Mouse (Mus musculus) heart, postnatal 14 days (tissue): Measurements from ENCODE around the gene Snrpa. TPM values are rescaled to one million over a fixed set of nuclear protein-coding genes. Genes with fewer than 3 reads are reported as not detected.

Experiments used
- DNase-seq, 2 experiments: peaks; one replicate each; pipeline ENCODE4 v3.0.0; 2021 to 2022
- intact Hi-C: fragments of 180-260 bp; cut with DNase I; formaldehyde crosslinking; loops from one replicate; pipeline ENCODE4 v1.15.1; 2025
- total RNA-seq, 2 experiments: library from RNA; stranded (reverse); gene quantifications; 2 replicates each; pipeline ENCODE4 v1.2.3; 2021

Gene Snrpa
- total RNA-seq, 2 experiments from 2014 or later = 38.9 to 47.7 TPM

GRCm38 (mm10) chr7:27170981-27171380, 25.1 kb downstream of the Snrpa start:
- intact Hi-C loops = no loop called here
- no peak for DNase-seq

- intact Hi-C loops = loop anchor here (10.0 kb wide), 1 partner anchor 316 kb away; the partner anchor contains the start of gene Sertad1
- DNase-seq = no peak
These were observed 27.7 kb downstream of the Snrpa start for GRCm38 (mm10) chr7:27168371-27168770.

DNA sequence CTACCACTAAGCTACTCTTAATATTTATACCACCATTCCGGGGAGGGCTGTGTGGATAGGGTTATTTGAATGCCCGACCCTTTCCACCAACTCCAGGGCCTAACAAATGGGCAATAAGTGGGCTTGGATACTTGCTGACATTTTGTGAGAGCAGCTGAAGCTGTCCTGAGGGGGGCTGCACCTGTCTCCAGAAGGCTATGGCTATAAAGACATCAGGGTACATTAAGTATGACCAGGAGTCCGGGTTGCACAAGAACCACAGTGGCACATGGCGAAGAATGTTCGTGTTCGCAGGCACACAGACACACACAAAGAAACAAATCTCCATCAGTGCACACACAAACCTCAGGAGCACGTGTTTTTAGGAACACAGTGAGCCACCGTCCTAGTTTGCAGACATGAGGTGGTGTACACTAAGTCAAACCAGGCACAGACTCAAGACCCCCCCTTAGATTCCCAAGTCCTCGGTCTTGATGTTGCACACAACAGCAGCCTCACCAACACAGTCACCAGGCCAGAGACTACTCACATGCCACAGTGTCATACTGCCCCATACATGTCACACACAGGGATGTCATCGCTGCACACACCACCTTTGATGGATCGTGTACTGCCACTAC, 28.5 kb downstream of the Snrpa start:
- no peak for DNase-seq
- intact Hi-C loops = loop anchor here (1.0 to 10.0 kb wide), 2 partner anchors 12 to 317 kb away; partner anchors contain the start of gene Sertad1

DNA sequence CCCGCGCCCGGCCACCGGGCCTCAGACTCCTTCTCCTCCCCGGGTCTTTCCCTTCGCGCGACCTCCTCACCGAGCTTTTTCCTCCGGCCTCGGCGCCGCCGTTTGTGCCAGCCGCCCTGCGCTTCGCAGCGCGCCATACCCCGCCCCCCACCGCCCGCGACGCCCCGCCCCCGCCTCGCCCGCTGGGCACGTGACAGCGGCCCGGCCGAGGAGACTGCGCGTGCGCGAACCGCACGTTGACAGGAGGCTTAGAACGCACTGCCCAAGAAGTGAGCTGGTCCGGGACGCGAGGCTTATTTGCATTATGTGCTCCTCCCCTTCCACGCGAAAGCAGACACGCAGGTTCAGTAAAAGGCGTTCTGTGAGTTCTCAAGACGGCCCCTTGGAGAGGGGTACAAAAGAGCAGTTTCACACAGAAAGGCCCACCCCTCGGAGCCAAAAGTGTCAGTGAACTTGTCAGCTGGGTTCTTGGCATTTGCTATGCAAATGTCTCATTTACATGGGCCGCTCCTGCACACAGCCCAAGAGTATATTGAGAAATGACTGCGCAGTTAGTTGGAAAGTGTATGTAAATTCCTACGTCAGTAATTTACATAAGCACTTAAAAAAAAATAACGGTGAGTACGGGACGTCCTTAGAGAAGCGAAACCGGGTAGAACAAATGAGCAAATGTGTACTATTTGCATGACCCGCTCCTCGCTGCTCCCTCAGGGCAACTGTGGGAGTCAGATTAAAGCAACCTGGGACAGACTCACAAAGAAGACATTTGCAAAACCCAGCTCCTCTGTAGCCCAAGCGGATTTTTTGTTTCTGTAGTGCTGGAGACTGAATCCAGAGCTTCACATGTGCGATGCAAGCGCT, 29.2 kb downstream of the Snrpa start, which contains the start of gene Egln2:
Gene Egln2, minus strand, starts transcription at position 189 of the 861 bp plus-strand sequence.
- intact Hi-C loops = loop anchor here (1.0 to 10.0 kb wide), 2 partner anchors 12 to 318 kb away; partner anchors contain the start of gene Sertad1
- DNase-seq = peak; percentile 96 to 98

DNA sequence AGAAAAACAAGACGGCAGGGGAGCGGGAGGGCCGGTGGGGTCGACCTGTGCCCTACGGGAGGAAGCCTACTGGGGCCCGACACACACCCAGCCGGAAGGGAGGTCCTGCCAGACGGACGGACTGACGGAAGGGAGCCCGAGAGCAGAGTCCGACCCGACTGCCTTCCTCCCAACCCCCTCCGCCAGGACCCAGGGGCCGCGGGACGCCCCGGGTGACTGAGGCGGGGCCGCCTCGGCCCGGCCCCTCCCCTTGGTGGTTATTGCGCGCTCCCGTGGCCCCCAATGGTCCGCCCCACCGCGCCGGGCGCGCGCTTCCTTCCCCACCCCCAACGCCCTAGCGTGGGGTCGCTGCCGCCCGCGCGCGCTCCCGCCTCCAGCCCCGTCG, 29.9 kb downstream of the Snrpa start:
- peak; percentile 91 to 93 for DNase-seq
- intact Hi-C loops = loop anchor here (10.0 kb wide), 1 partner anchor 319 kb away; the partner anchor contains the start of gene Sertad1

DNA sequence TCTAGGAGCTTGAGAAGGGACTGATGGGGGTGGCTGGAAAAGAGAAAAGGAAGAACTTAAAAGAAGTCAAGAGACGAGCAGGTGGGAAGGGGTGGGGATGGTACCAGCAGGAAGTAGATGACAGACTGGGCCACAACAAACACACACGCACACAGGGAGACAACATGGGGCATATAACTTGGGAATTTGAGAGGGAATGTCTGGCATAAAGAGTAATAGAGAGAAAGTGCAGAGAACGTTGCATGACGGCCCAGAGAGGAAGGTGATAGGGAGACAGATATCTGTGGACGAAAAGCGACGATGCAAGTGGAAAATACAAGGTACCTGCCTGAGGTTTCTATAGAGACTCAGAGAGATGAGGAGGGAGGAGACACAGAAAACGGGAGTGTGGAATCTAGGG, 30.4 kb downstream of the Snrpa start:
- DNase-seq = no peak
- intact Hi-C loops = loop anchor here (10.0 kb wide), 1 partner anchor 319 kb away; the partner anchor contains the start of gene Sertad1

DNA sequence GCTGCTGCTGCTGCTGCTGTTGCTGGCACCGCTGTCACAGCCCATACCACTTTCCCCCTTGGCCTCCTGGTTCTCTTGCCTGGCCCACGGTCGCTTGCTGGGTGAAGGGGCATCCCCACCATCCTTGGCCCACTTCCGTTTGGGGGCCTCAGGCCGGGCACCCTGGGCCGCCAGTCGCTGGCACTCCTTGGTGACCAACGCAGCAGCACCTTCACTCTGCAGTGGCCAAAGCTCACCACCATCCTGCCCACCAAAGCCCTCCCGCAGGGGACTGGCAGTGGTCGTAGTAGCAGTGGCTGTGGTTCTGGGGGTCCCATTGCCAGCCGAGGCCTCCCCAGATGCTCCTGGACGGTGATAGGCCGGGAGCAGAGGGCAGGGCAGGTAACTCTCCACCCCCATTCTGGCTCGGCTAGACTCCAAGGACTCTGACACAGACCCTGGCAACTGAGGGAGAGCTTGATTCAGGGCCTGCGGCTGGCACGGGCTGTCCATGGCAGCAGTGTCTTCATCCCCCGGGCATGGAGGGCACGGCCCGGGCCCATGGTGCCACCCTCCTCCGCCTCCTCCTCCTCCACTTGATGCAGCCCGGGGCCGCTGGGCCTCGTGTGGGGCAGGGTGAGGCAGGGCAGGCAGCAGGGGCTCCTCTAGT, 30.9 kb downstream of the Snrpa start:
- DNase-seq = no peak
- intact Hi-C loops = loop anchor here (10.0 kb wide), 1 partner anchor 320 kb away; the partner anchor contains the start of gene Sertad1

GRCm38 (mm10) chr7:27164112-27164947, 31.7 kb downstream of the Snrpa start:
- no peak for DNase-seq
- intact Hi-C loops = loop anchor here (5.0 to 10.0 kb wide), 2 partner anchors 33 to 320 kb away; partner anchors contain the start of genes BC024978, Sertad1 and Snrpa

DNA sequence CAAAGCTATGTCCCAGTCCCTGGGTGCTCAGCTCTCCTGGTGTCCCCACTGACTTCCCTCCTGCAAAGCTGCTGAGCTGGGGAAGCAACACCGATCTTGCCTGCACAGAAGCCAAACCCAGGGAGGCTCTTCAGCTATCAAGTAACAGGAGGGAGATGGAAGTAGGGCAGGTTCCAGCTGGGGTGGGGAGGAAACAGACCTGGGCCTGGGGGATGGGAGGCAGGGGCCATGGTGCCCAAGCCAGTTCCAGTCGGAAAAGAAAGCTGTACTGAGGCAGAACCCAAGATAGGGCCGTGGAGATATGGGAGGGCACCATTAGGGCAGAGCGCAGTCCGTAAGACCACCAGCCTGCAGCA, 32.6 kb downstream of the Snrpa start:
- DNase-seq = no peak
- intact Hi-C loops = loop anchor here (2.0 to 10.0 kb wide), 3 partner anchors 15 to 321 kb away; partner anchors contain the start of genes BC024978, Rab4b, Sertad1 and Snrpa

GRCm38 (mm10) chr7:27162780-27163449, 33.2 kb downstream of the Snrpa start:
- no peak for DNase-seq
- intact Hi-C loops = loop anchor here (2.0 to 10.0 kb wide), 3 partner anchors 16 to 322 kb away; partner anchors contain the start of genes BC024978, Rab4b, Sertad1 and Snrpa

- DNase-seq = no peak
- intact Hi-C loops = loop anchor here (2.0 to 10.0 kb wide), 3 partner anchors 17 to 323 kb away; partner anchors contain the start of genes BC024978, Rab4b, Sertad1 and Snrpa
These were observed 34.3 kb downstream of the Snrpa start for GRCm38 (mm10) chr7:27161744-27162143.

GRCm38 (mm10) chr7:27160921-27161320, 35.1 kb downstream of the Snrpa start:
- DNase-seq = no peak
- intact Hi-C loops = loop anchor here (5.0 to 10.0 kb wide), 2 partner anchors 36 to 324 kb away; partner anchors contain the start of genes BC024978, Sertad1 and Snrpa

DNA sequence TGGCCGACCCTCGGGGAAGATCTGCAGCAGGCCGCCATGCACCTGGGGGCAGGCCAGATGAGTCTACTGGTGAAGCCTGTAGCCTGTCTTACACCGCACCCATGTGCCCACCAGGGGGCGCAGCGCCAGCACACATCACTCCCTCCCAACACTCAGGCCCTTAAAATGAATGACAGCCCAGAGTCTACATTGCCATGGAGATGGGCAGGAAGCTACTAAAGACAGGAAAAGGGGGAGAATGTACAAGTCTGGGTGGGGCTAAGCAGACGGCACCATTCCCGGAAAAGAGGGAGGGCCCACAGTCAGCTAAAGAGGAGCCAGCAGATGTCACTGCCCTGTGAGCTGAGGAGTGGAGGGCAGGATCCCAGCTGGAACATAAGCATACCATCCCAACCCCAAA, 36.2 kb downstream of the Snrpa start:
- intact Hi-C loops = loop anchor here (2.0 to 10.0 kb wide), 4 partner anchors 37 to 325 kb away; partner anchors contain the start of genes BC024978, Coq8b, Sertad1 and Snrpa
- peak; percentile 87 to 89 for DNase-seq

GRCm38 (mm10) chr7:27159256-27159655, 36.8 kb downstream of the Snrpa start:
- intact Hi-C loops = loop anchor here (2.0 to 5.0 kb wide), 2 partner anchors 74 to 128 kb away; partner anchors contain the start of gene Coq8b

DNA sequence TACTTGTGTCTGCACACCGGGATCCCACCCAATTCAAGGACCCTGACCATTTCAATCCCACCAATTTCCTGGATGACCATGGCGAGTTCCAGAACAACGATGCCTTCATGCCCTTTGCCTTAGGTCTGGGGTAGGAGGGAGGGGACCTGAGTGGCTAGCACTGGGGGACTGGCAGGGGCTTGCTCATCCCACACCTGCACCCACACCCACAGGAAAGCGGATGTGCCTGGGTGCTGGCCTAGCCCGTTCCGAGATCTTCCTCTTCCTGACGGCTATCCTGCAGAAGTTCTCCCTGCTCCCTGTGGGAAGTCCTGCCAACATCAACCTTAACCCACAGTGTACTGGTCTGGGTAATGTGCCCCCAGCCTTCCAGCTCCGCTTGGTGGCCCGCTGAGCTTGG, 37.9 kb downstream of the Snrpa start:
- DNase-seq = no peak

More at GRCm38 (mm10) chr7:27159256-27159655, 36.8 kb downstream of the Snrpa start:
- DNase-seq = no peak

DNA sequence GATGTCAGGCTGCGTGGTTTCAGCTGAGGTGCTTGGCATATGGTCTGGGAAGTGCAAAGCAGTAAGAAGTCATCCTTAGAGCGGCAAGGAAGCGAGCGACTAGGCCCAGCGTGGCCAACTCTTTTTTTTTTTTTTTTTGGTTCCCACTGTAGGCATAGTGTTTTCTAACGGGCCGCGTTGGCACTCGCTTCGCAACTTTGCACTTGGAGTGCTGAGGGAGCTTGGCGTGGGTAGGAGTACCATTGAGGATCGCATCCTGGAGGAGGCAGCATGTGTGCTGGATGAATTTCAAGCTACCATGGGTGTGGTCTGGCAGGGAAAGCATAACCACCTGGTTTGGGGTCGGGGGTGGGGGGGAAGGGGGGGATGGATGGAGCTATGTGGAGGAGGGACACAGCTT, 40.1 kb downstream of the Snrpa start:
- no peak for DNase-seq
- intact Hi-C loops = loop anchor here (5.0 kb wide), 1 partner anchor 131 kb away; no protein-coding TSS in a partner anchor

More for the DNA sequence above, 37.9 kb downstream of the Snrpa start:
- intact Hi-C loops = loop anchor here (2.0 to 5.0 kb wide), 2 partner anchors 75 to 129 kb away; partner anchors contain the start of gene Coq8b

DNA sequence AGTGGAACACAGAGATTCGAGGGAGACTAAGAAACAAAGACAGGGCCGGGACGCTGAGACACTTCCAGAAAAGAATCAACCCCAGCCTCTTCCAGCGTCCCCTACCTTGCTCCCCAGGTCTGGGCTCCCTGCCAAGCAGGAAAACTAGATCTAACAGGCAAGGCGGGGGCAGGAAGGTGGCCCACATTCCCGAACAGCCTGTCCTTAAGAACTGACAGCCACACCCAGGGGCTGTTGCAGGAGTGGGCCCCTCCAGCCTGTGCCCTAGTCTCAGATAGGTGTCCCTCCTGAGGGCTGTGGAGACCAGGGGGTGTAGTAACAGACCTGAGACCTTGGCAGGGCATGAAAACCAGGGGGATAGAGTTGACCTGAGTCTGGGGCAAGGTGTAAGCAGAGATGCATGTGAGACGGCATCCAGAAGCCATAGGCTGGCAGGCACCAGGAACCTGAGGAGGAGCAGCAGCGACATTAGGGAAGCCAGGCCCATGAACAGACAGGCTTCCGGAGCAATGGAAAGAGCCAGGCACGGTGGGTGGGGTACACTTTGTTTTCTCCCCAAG, 42.8 kb downstream of the Snrpa start, which contains the start of gene Cyp2t4:
Gene Cyp2t4, plus strand, starts transcription at position 510 of the 560 bp plus-strand sequence.
- intact Hi-C loops = no loop called here
- peak in 1 of 2 experiments; percentile 65 for DNase-seq
